Mouse (Mus musculus) Muller cell, postnatal 12 days (primary cell): ENCODE results near the gene Gm20532.

Source experiments
- DNase-seq: peaks from one replicate; pipeline ENCODE4 v3.0.0-alpha.2; 2015; ENCODE audit errors: inconsistent ontology term

Gm20532 gene

DNA sequence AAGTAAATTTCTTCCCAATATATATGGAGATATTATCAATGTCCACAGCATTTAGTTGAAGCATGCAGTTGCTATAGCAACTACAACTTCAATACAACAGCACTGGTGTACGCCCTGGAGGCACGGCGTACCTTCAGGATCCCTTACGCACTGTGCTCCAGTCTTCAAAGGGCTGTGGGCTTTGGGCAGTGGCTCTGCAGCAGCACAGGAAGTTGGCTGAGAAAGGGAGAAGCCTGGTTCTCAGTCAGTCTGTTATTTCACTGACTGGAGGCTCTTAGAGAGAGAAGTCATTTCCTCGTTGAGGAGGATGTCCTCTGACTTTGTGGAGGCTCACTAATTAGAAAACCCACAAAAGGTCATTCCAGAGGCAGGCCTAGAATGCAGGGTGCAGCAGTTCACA, 36.5 kb downstream of the Gm20532 start:
- no peak for DNase-seq

- no peak for DNase-seq
These were observed 39.0 kb downstream of the Gm20532 start for GRCm38 (mm10) chr2:26625419-26625818.

DNA sequence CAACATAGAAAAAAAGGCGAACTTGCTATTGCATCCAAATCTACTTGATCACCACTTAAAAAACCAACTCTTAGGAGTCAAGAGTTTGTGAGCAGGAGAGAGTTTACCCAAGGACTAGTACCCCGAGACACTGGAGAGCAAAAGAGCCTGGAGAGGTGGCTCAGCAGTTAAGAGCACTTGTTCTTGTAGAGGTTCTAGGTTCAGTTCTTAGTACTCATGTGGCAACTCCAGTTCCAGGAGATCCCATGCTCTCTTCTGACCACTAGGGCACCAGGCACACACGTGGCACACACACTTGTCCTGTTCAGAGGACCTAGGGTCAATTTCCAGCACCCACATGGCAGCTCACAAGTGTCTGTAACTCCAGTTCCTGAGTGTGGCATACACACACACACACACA, 39.6 kb downstream of the Gm20532 start:
- DNase-seq = no peak

DNA sequence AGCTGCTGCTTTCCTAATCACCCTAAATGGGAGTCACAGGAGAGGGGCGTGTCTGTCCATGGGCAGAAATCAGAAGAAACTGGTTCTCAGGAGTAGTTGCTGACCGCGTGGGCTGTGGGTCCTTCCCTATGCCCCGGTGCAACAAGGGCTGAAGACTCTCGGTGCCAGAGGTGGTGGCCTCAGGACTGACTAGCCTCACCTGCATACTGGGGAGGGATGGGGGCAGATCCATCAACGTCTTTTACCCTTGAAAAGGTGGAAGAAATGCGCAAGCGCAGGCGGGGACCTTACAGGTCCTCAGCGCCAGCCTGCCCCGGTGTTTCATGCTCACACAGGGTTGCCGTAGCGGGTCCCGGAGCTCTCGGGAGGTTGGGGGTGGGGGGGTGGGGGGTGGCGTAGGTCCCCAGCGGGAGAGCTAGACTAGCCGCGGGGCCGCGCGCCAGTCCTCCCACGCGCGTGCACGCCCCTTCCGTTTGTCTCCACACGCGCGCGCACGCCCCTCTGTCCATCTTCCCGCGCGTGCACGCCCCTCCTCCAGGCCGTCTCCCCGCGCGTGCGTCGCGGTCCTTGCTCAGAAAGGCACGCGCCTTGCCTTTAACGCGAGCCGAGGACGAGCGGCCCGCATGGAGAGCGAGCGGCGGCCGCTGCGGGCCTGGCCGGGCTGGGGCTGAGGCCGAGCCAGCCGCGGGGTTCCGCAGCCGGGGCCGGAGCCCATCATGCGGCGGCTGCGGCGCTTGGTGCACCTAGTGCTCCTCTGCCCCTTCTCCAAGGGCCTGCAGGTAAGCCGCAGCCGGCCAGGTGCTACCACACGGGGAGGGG, 41.7 kb downstream of the Gm20532 start, which contains the start of gene Fam69b:
Gene Fam69b, plus strand, starts transcription at position 537 of the 819 bp plus-strand sequence.
- DNase-seq = peak; percentile 85

DNA sequence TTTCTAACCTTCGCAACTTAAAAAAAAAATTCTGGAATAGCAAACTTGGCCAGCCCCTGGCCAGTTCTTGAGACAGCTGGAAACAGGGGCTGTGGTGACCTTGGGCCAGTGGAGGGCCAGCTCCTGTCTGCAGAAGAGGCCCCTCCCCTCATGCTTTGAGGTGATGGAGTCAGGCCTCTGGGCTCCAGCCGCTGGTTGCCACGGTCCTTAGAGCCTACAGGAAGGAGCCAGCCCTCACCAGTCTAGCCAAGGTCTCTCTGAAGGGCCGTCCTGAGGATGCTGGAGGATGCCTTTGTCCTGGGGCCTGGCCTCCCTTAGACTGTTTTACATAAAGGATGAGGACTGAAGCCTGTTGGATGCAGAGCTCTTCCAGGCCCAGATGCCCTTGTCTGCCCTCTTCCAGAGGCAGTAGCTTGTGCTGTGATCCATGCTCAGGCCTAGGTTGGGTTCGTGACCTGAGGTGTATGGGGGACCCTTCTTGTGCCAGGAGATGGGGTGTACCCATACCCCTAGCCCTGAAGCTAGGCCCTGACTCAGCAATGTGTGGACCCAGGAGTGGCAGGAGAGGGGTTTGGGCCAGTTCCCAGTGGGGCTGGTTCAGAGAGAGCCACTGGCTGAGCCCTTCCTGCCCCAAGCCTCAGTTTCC, 42.5 kb downstream of the Gm20532 start:
- peak; percentile 21 for DNase-seq

DNA sequence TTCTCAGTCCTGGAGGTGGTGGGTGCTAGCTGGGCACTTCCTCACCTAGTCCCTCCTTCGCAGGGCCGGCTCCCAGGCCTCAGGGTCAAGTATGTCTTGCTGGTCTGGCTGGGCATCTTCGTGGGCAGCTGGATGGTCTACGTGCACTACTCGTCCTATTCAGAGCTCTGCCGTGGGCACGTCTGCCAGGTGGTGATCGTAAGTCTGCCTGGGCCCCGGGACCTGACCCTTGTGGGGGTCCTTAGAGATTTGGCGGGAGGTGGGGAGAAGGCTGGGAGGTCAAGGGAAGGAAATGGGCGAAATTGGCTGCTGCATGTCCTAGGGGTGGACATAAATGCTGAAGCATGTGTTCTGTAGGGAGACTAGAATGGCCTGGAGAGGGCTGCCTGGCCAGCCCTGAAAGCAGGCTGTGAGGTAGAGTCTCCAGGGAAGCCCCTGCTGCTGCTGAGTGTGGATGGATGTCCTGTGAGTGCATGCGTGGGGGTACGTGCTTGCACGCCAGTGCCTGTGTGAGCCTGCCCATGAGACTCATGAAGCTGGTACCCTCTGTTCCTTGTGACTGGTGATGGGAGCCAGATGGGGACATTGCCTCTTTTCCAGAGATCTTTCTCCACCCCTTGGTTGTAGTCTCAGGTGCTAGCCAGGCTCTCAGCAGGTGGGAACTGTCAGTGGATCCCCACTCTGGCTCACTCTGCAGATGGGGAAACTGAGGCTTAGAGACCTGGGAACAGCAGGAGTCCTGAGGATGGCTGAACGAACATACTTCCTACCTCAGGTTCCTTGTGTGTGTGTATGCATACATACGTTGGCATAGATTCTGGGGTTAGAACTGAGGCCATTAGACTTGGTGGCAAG, 46.3 kb downstream of the Gm20532 start:
- DNase-seq = no peak

DNA sequence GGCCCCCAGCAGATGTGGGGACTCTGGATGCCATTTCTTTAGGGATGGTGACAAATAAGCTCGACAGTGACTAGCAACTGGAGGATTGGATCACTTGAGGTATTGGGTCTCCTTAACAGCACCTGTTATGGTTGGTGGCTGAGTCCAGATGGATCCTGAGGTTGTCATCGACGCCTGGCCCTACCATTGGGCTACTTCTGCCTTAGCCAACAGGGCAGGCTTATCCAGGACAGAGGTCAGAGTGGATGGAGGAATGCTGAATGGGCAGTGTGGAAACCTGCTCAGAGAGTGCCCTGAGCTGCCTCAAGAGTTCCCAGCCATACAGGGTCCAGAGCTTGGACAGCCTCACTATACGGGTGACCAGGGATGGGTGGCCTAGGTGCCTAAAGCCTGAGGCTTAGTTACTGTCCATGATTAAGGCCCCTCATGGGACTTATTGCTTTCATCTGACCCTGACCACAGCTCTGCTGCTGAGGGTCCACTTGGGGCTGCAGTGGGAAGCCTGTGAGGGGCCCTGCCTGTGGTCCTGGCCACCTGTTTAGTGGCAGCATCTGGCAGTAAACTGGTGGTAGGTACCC, 47.6 kb downstream of the Gm20532 start:
- no peak for DNase-seq

GRCm38 (mm10) chr2:26634629-26635488, 48.4 kb downstream of the Gm20532 start:
- DNase-seq = no peak

GRCm38 (mm10) chr2:26635489-26636324, 49.3 kb downstream of the Gm20532 start:
- no peak for DNase-seq

DNA sequence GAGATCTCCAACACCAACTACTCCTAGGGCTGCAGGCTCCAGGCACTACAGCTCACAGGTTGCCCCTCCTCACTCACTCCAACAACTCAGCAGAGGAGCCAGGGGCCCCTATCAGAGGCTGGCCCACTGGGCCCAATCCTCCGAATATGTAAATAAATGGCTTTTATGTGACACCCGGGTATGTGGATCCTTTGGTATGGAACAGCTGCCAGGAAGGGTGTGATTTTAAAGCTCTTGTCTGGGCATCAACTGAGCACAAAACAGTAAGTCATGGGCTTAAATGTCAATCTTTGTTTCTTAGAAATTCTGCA, 49.8 kb downstream of the Gm20532 start:
- DNase-seq = no peak

GRCm38 (mm10) chr2:26637316-26637932, 51.0 kb downstream of the Gm20532 start:
- no peak for DNase-seq

DNA sequence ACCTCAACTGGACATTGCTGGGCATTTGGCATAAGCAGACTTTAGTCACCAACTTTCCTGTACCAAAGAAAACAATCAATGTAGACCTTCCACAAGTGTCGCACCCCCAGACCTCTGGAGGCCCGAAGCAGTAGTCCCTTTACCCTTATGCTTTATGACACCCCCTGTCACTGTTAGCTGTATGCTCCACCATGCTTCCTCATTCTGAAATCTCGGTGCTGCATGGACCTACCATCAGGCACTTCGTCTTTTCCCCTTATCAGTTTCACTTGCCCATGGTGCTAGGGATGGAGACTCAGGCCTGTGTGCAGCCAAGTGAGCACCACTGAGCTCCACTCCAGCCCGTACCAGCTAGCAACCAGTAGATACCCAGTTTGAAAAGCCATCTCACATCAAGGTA, 51.6 kb downstream of the Gm20532 start:
- DNase-seq = no peak

DNA sequence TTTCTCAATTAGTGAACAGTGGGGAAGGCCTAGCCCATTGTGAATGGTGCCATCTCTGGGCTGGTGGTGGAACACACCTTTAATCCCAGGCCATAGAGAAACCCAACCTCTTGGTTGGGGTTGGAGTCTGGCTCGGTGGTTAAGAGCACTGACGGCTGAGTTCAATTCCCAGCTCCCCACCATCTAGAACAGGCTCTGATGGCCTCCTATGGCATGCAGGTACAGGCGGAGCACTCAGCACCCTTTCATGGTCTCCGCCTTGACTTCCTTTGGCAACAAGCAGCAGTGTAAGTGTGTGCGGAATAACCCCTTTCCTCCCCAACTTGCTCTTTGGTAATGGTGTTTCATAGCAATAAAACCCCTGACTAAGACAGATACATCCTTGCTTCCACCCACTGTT, 52.1 kb downstream of the Gm20532 start:
- no peak for DNase-seq

DNA sequence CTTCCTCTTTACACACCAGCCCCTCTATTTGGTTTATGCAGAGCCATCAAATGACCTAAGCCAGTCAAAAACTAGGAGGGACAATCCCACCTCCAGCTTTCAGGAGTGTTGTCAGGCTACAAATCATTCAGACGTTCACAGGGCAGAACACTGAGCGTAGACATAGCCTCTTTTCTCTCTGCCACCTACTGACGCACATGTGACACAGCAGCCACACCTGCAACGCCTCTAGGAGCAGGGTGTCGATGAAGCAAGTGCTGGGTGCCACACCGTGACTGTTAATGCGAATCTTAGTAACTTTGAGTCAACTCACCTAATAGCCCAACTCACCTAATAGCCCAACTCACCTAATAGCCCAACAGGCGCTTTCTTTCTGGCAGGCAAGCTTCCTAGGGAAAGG, 52.6 kb downstream of the Gm20532 start:
- DNase-seq = no peak

DNA sequence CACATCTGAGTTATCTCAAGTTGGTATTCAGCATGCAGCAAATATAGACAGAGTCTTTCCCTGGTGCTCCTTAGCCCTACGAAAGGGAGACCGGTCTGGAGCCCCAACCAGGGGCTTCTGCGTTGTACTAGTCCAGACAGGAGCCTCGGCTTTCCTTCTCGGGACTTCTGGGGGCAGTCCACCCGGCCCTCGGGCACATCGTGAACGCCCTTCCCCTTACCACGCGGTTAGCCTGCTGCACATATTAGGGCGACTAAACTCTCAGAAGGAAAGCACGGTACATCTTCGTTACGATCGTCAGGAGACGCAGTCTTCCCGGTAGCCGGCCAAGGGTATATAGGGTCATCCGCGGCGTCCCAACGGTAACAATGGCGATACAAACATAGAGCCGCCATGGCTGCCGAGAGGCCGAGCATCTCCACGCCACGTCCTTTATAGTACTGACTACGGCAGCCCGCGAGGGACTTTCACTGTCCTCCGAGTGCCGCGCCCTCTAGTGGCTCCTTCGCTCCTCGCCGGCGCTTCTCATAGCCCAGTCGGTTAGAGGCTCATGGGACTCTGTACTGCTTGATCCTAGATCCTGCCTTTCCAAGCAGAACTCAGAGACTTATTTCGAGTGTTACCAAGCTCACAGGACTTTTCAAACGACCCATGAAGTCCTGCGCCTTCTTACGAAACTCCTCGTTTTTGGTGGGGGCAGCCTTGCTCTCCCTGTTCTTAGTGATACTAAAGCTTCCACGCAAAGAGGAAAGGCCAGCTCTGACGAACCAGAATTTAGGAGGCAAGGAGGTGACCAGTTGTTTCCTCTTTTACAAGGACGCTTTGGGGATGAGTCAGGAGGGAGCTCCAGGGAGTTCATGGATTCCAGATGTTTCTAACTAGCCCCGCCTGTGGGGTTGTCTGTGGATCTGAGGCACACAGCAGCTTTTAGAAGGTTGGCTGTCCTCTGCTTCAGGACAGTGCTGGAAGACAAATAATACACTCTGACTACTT, 53.7 kb downstream of the Gm20532 start:
- peak; percentile 91 for DNase-seq

GRCm38 (mm10) chr2:26641006-26641647, 54.7 kb downstream of the Gm20532 start:
- no peak for DNase-seq

DNA sequence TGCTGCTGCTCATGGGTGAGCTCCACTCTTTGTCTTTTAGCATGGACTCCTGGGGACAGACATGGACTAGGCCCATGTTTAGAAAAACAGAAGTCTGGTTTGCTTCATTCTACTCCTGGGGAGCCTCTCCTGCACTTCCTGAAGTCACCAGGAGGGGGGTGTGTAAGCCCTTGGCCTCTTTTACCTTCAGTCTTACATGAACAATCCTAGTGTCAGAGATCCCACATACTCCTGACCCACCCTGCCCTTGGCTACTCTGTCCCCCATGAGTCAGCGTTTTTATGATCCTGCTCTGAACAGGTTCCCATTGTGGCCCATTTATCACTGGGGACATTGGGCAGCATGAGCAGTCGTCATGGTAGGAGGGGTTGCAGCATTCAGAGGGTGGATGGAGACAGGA, 57.5 kb downstream of the Gm20532 start:
- no peak for DNase-seq
